Mouse (Mus musculus) olfactory bulb, adult 2 months (tissue): ENCODE results near the gene Fibcd1.

ENCODE experiments used
- CTCF ChIP-seq: fragments of 200-500 bp; IDR thresholded peaks from 2 replicates; pipeline ENCODE4 v1.5.1; 2012; ENCODE audit warnings: low read depth, mild to moderate bottlenecking, low read length, moderate library complexity; ENCODE audit not compliant: insufficient read depth
- POLR2A ChIP-seq: fragments of 200-500 bp; IDR thresholded peaks from 2 replicates; pipeline ENCODE4 v1.6.1; 2012; ENCODE audit warnings: mild to moderate bottlenecking, low read depth, low read length, moderate library complexity; ENCODE audit not compliant: insufficient read depth

DNA sequence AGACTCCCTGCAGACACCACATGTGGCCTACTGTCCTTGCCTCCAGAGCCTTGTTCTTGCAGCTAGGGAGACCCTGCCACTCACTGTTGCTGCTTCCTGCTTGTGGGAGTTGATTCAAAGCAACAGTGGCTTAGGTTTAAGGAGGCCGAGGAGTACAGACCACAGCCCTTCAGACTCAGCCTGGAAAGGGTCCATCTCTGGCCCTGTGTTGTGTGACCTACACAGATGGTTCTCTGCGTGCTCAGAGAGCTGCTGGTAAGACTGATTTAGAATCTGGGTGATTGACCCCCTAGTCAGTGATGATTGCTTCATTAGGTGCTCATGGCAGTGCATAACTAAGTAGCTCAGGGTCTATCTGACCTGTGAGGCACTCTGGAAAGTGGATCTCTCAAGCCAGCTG lies 56.6 kb downstream of the Fibcd1 start:
- TF ChIP-seq CTCF, result no peak
- TF ChIP-seq POLR2A, result no peak
